Mouse (Mus musculus) kidney, embryonic 16.5 days (tissue): ENCODE data around the gene Dach1. TPM values are rescaled to one million over a fixed set of nuclear protein-coding genes. Genes with fewer than 3 reads are reported as not detected.

Source experiments
- ATAC-seq: fragments of 200-750 bp; cut with Nextera tagmentation; 2 replicates; pipeline ENCODE4 v1.8.0; 2017; ENCODE audit warnings: moderate TSS enrichment; ENCODE audit not compliant: low FRiP score, low TSS enrichment
- H3K27ac ChIP-seq: fragments of 300-500 bp; sonication (generic); 2 replicates; pipeline ENCODE4 v1.5.1; 2014; ENCODE audit warnings: low read length
- H3K27me3 ChIP-seq: fragments of 300-500 bp; sonication (generic); 2 replicates; pipeline ENCODE4 v1.6.1; 2014; ENCODE audit warnings: low read length, control low read depth, mixed read lengths; ENCODE audit not compliant: insufficient read depth
- H3K36me3 ChIP-seq: fragments of 300-500 bp; sonication (generic); 2 replicates; pipeline ENCODE4 v1.6.1; 2014; ENCODE audit warnings: low read length, control low read depth, mixed read lengths; ENCODE audit not compliant: insufficient read depth
- H3K4me1 ChIP-seq: fragments of 300-500 bp; sonication (generic); 2 replicates; pipeline ENCODE4 v1.6.1; 2014; ENCODE audit warnings: low read length, control low read depth, mixed read lengths; ENCODE audit not compliant: insufficient read depth
- H3K4me2 ChIP-seq: fragments of 300-500 bp; sonication (generic); replicated peaks from 2 replicates; pipeline ENCODE4 v1.6.1; 2014; ENCODE audit warnings: low read depth, low read length
- H3K4me3 ChIP-seq: fragments of 300-500 bp; sonication (generic); 2 replicates; pipeline ENCODE4 v1.5.1; 2014; ENCODE audit warnings: mild to moderate bottlenecking, low read length
- H3K9ac ChIP-seq: fragments of 300-500 bp; sonication (generic); replicated peaks from 2 replicates; pipeline ENCODE4 v1.6.1; 2014; ENCODE audit warnings: low read length
- H3K9me3 ChIP-seq: fragments of 300-500 bp; sonication (generic); 2 replicates; pipeline ENCODE4 v1.6.1; 2016; ENCODE audit warnings: low read length, control low read depth
- WGBS: fragments of 180-500 bp; shearing (Covaris S2); extraction: QIAGEN DNeasy Blood & Tissue Kit; methylation state at CpG from one replicate; pipeline ENCODE4 v1.1.7; 2014; 5-methylcytosine and 5-hydroxymethylcytosine counted together
- polyA plus RNA-seq: library from polyadenylated mRNA; unstranded; fragments of >200 nt; fragmentation: Nextera tagmentation; extraction: Ambion mirVana; gene quantifications from 2 replicates; pipeline ENCODE4 v1.2.1, GENCODE M21; 2015

Dach1 gene
- polyA plus RNA-seq, 1 experiment from 2014 or later, result 17.0 TPM

DNA sequence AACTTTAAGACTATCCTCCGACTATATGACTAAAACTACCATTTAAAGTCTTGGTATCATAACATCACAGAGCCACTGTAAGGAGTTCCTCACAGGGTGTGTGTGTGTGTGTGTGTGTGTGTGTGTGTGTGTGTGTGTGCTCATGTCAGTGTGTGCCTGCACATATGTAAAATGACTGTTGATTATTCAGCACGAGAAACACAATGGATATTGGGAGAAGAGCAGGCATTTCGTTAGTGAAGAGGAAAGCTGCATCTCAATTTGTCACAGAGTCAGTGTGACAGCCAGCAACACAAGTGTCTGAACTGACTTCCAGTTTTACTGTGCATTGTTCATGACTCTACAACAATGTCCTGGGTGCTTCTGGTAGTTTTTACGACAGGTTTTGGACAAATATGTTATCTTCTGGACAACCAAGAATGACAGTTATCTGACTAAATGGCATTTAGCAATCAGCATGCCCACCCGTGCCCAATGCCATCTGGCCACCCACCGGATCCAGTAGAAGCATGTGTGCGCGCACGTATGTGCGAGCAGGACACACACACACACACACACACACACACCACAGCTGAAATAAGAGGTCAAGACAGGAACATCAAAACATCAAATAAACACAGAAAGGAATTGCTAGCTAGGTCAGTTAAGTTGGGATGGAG, 3.1 kb downstream of the Dach1 start:
- Histone ChIP-seq H3K27ac (peak overlapping the region; percentile 91), H3K4me2 (peak overlapping the region; percentile 69), H3K4me1 (peaks cover 13% of the 10 kb centered on the region), H3K9me3 (no peaks in the 10 kb centered on the region), H3K4me3 (peak overlapping the region; percentile 90), H3K9ac (peak overlapping the region; percentile 99), H3K36me3 (no peaks in the 10 kb centered on the region), H3K27me3 (no peaks in the 10 kb centered on the region)
- no peak for ATAC-seq
- WGBS, result 46% methylated on average over 10 of the region's 10 CpGs

DNA sequence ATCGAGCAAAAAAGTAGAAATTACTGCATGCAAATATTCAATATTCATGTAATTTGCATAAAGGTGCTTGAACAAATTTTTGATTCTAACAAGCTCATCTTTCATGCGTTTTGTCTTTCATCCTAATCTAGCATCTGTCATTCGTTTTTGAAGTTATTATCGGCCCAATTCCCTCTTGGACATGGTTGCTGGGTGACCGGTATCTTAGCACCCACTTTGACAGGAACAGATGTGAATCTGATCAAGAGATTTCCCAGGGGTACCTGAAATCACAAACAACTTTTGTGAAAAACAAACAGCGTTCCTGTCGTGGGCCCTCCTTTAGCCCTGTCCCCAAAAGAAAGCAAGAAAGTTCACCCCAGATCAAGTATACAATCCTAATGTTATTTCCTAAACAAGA, 12.8 kb downstream of the Dach1 start:
- no peak overlapping the region for H3K9ac ChIP-seq
- no peaks in the 10 kb centered on the region for H3K4me1 ChIP-seq
- no peak overlapping the region for H3K4me3 ChIP-seq
- H3K4me2 ChIP-seq, result no peak overlapping the region
- no peaks in the 10 kb centered on the region for H3K9me3 ChIP-seq
- H3K27ac ChIP-seq, result no peak overlapping the region
- no peaks in the 10 kb centered on the region for H3K27me3 ChIP-seq
- H3K36me3 ChIP-seq, result no peaks in the 10 kb centered on the region
- WGBS, result 74% methylated on average over 7 of the region's 7 CpGs
- no peak for ATAC-seq

DNA sequence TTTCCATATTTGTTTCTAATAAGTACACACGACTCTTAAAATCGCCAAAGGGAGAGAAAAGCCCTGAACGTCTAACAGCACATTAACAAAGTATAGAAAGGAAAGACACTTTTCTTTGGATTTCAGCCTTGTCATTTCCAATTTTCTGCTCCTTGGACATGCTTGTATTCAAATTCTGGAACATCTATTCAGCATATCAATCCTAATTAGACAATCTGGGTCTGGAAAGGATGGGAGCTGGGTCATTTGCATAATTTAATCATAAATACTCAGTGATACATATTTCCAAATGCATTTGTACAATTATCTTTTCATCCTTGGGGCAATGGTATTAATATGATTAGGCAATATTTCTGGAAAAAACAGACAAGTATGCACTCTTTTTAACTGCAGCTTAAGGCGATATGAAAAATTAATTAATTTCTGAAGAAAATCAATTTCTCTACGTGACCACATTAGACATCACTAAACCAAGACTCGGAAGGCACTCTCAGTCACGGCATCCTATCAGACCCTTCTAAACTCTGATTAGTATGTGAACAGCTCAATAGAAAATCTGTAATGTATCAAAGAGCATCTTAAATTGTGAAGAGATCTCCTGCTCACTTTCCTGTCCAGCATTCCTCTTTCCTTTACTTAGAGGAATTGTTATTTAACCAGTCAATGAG, 13.7 kb downstream of the Dach1 start:
- no peak for ATAC-seq
- Histone ChIP-seq H3K36me3 (no peaks in the 10 kb centered on the region), H3K27ac (no peak overlapping the region), H3K4me1 (no peaks in the 10 kb centered on the region), H3K4me3 (no peak overlapping the region), H3K4me2 (no peak overlapping the region), H3K9ac (no peak overlapping the region), H3K27me3 (no peaks in the 10 kb centered on the region), H3K9me3 (no peaks in the 10 kb centered on the region)
- WGBS, result 91% methylated on average over 7 of the region's 7 CpGs

DNA sequence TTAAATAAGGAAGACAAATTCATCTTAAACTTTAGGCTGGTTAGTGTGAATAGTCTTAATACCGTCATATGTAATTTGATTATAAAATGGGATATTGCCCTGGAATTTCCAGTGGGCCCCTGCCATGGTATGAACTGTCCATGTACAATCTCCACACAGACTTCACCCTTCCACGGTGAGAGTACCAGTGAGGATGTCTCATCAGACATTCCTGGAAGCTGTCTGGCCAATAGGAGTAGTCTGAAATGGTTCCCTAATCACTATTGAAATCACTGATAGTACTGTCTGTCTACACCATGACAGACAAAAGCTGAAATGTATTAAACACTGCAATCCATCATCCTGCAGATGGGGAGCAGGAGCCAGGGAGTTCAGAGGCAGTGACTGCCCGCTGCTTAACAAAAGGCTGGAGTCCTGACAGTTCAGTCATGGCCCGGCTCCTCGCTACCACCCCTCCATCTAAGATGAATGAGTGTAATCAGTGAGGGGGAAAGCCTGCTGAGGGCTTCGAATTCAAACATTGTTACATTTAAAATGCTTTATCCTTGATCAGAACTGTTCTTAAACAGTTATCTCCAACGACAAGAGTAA, 14.6 kb downstream of the Dach1 start:
- H3K4me3 ChIP-seq, result no peak overlapping the region
- no peak overlapping the region for H3K27ac ChIP-seq
- no peak overlapping the region for H3K9ac ChIP-seq
- ATAC-seq, result no peak
- no peaks in the 10 kb centered on the region for H3K9me3 ChIP-seq
- no peaks in the 10 kb centered on the region for H3K36me3 ChIP-seq
- H3K27me3 ChIP-seq, result no peaks in the 10 kb centered on the region
- WGBS, result 79% methylated on average over 7 of the region's 7 CpGs
- H3K4me1 ChIP-seq, result no peaks in the 10 kb centered on the region
- H3K4me2 ChIP-seq, result no peak overlapping the region

DNA sequence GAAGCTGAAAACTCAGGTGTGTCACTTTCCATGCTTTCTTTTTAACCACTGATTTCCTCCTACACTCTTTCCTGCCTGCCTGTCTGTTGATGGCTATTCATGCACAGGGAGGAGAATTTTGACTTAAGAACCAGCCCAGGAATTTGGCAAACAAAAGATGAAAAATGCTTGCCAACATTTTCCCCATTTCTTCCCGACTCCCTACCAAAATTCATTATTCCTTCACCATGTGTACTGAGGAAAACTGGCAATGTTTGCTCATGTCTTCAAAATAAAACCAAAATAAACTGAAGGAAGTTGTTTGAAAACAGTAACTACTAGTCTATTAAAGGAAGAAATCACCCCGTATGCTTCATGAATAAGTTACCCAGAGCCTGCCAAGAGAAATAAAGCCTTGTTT, 27.8 kb downstream of the Dach1 start:
- WGBS, result 59% methylated on average over 2 of the region's 2 CpGs
- Histone ChIP-seq H3K4me1 (peaks cover 16% of the 10 kb centered on the region), H3K27me3 (no peaks in the 10 kb centered on the region), H3K27ac (no peak overlapping the region), H3K9me3 (no peaks in the 10 kb centered on the region), H3K4me3 (no peak overlapping the region), H3K36me3 (no peaks in the 10 kb centered on the region), H3K4me2 (no peak overlapping the region), H3K9ac (no peak overlapping the region)
- no peak for ATAC-seq

DNA sequence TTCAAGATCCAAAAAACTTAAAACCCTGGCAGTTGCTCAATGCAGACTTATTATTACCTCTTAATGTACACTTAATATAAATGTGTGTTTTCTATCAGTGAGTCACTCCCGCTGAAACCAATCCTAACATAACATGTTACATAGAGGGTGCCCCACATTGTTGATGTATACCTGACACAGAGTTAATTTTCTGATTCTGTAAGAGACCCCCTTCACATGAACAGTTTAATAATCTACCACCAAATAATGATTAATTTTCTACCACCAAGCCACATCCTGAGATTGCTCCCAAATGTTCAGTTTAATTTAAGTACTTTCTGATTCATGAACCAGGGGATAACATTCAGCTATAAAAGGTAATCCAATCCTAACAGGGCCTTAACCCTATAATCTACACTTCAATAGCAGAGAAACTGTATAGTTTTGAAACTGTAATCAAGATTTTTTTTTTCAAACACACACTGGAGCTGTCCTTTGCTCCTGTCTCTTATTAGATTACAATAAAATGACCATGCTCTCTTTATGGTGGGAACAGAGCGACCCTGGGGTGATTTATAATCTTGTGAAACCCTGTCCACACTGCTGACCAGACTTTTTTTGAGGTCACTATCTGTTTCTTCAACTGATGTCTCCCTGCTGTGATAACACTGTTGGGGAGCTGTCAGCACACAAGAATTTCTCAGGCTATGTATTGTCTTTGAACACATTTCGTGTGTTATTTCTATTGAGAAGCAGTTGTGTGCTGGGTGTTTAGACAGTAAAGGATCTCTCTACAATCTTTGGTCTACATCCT, 30.5 kb downstream of the Dach1 start:
- peaks cover 19% of the 10 kb centered on the region for H3K4me1 ChIP-seq
- no peaks in the 10 kb centered on the region for H3K36me3 ChIP-seq
- ATAC-seq, result peak; percentile 88
- no peak overlapping the region for H3K4me2 ChIP-seq
- H3K9me3 ChIP-seq, result no peaks in the 10 kb centered on the region
- H3K27ac ChIP-seq, result peak overlapping the region; percentile 39; the same call in 1 of the 2 replicates
- H3K27me3 ChIP-seq, result no peaks in the 10 kb centered on the region
- H3K9ac ChIP-seq, result no peak overlapping the region
- 34% methylated on average over 3 of the region's 3 CpGs for WGBS
- no peak overlapping the region for H3K4me3 ChIP-seq

DNA sequence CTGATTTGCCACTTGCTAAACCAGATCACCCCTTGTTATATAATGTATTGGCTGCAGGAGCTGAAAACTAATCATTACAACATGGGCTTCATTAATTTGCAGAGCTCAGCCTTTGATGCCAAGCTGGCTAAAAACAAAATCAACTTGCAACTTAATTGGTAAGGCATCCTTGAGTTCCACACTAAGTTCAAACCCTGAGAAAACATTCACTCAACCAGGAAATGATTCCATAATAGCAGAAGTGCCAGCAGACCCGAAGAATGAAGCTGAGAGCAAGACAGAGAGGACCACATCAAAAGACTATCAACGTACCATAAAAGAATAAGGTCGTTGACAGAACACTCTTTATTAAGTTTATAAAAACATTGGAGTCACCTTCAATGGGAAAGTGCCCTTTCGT, 35.0 kb downstream of the Dach1 start:
- H3K27me3 ChIP-seq, result no peaks in the 10 kb centered on the region
- H3K9me3 ChIP-seq, result no peaks in the 10 kb centered on the region
- no peak overlapping the region for H3K9ac ChIP-seq
- no peaks in the 10 kb centered on the region for H3K36me3 ChIP-seq
- 30% methylated on average over 4 of the region's 4 CpGs for WGBS
- peaks cover 22% of the 10 kb centered on the region for H3K4me1 ChIP-seq
- H3K27ac ChIP-seq, result no peak overlapping the region
- no peak overlapping the region for H3K4me2 ChIP-seq
- no peak overlapping the region for H3K4me3 ChIP-seq
- no peak for ATAC-seq

DNA sequence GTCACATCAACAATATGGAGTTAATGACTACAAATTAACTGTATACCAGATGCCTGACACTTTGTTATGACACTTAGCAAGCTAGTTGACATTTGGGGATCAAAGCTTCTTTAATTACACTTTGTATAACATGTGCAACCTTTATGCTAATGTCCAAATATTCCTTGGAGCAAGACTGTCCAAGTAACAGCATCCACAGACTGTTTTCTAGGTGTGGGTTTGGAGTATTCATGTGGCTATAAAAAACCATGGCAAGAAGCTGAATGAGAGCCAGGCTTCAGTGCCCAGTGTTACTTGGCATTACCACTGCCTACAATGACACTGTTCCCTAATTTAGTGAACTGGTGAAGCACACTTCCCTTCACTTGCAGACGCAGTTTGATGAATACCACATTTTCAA, 46.5 kb downstream of the Dach1 start:
- no peak overlapping the region for H3K4me3 ChIP-seq

DNA sequence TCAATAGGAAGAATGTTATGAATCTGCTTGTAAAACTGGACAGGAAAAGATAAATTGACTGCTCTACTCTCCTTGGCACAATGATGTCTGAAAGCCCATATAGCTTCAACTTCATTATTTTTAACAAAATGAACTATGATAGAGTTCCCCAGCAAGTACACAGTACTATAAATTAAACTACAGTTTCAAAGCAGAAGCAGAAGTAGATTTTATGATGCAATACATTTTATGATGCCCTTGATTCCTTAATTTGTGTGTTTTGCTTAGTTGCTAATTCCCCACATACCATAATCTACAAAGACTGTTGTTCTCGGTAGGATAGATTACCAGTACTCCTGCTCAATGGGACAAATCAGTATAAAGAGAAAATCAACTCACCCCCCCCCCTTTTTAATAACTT, 52.9 kb downstream of the Dach1 start:
- WGBS, result 29% methylated on average over 1 of the region's 1 CpGs
- H3K36me3 ChIP-seq, result no peaks in the 10 kb centered on the region
- H3K27ac ChIP-seq, result no peak overlapping the region
- H3K4me2 ChIP-seq, result no peak overlapping the region
- ATAC-seq, result no peak
- H3K9me3 ChIP-seq, result no peaks in the 10 kb centered on the region
- H3K27me3 ChIP-seq, result no peaks in the 10 kb centered on the region
- no peaks in the 10 kb centered on the region for H3K4me1 ChIP-seq
- no peak overlapping the region for H3K4me3 ChIP-seq
- H3K9ac ChIP-seq, result no peak overlapping the region

More for the DNA sequence above, 46.5 kb downstream of the Dach1 start:
- no peaks in the 10 kb centered on the region for H3K4me1 ChIP-seq
- H3K27me3 ChIP-seq, result no peaks in the 10 kb centered on the region
- no peaks in the 10 kb centered on the region for H3K9me3 ChIP-seq
- H3K27ac ChIP-seq, result no peak overlapping the region
- H3K4me2 ChIP-seq, result no peak overlapping the region
- 60% methylated on average over 1 of the region's 1 CpGs for WGBS
- no peak for ATAC-seq
- no peak overlapping the region for H3K9ac ChIP-seq
- H3K36me3 ChIP-seq, result 0 out of 2 replicates have a peak, but pooled peaks cover 3% of the 10 kb centered on the region
